Mouse (Mus musculus) frontal cortex, postnatal 25 days (tissue): ENCODE data around the gene Kcnh2.

Experiments used
- DNase-seq, 2 experiments: peaks; one replicate each; pipeline ENCODE4 v3.0.0; 2022; ENCODE audit warnings: low spot score in 2 of 2

Kcnh2 gene

DNA sequence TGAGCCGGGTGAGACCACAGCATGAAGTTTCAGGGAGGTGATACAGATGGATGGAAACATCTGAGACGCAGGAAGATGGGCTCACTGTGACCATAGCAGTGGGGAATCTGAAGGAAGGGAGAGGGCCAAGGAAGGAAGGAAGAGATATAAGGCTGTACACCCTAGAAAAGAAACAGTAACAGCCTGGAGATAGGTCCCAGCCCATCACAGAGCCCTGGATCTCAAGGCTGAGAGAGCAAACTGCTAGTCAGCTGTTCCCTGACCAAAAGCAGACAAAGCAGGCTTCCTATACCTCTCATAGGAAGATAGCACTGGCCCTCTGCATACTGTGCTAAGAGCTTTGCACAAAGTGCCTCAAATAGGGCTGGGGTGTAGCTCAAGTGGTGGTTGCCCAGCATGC lies 27.3 kb upstream of the Kcnh2 start:
- no peak for DNase-seq

DNA sequence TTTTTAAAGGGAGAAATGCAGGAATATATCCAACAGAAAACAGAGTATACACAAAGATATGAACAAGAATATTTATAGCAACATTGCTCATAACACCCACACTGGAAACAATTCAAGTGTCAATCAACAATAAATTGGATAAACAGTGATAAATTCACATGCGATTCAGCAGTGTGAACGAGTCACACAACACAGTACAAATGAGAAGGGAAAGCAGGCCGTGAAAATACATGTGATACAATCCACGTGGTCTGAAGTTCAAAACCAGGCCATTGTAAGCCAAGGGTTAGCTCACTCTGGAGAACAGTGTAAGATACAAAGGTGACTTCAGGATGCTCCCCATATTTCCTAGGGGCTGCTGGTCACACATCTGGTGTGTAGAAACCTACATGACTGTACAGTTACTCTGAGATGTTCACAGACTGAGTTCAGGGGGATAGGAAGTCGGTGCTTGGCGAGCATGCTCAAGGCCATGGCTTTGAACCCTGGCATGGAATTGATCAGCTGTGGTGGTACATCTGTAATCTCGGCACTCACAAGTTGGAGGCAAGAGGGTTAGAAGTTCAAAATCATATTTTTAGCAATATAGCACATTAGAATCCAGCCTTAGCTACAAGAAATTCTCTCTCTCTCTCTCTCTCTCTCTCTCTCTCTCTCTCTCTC lies 23.4 kb upstream of the Kcnh2 start:
- DNase-seq = no peak

DNA sequence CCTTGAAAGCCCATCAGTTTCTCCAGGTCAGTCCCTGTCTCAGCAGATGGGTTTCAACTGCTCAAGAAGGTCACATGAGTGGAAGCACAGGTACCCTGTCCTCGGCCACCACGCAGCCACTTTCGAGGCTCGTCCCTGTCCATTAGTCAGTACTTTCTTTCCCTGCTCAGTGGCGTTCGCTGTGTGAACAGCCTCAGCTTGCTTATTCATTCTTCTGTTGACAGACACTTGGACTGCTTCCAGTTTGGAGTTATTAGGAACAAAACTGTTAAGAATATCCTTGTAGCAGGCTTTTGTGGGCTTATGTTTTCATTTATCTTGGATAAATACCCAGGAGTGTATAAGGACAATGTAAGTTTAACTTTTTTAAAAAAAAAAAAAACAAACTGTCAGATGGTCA lies 22.8 kb upstream of the Kcnh2 start:
- DNase-seq = no peak

DNA sequence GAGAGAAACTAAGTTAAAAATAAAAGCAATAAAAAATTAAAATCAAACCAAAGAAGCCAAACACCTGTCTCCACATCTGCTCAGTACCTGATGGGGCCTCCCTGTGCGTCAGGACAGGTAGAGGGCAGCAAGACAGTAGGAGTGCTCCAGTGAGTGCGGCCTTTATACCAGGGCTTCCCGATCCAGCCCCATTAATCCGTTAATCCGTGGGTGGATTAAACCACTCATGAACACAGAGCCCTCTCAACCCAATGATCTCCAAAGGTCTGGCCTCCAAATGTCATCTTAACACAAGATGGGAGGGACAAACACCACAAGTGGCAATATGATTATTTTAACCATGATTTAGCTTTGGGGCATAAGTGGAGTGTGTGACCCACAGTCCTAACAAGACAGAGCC lies 22.4 kb upstream of the Kcnh2 start:
- no peak for DNase-seq

DNA sequence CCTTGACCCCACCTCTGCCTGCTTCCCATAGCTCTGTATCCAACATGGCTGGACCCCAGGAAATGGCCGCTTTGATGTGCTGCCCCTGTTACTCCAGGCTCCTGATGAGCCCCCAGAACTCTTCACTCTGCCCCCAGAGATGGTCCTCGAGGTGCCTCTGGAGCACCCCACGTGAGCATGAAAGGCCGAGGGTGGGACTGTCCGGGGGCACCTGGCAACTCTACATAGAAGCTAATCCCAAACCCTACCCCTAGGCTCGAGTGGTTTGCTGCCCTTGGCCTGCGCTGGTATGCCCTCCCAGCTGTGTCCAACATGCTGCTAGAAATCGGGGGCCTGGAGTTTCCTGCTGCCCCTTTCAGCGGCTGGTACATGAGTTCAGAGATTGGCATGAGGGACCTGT lies 18.4 kb upstream of the Kcnh2 start:
- no peak for DNase-seq

DNA sequence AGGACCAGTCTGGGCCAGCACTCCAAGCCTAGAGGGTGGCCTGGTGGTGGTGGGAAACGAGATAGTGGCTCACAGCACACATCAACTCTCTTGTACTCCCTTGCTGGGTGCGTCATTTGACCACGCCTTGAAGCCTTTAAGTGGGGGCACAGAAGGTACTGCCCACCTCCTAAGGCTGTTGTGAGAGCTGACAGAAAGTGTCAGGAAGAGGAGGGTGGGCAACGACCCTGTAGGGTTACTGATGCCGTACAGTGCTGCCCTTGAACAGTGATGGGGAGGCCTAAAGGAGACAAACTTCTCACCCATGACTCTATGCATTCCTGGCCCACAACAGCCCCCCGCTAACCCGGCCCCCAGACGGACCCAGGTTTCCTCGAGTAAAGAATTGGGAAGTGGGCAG lies 15.0 kb upstream of the Kcnh2 start:
- DNase-seq = no peak

DNA sequence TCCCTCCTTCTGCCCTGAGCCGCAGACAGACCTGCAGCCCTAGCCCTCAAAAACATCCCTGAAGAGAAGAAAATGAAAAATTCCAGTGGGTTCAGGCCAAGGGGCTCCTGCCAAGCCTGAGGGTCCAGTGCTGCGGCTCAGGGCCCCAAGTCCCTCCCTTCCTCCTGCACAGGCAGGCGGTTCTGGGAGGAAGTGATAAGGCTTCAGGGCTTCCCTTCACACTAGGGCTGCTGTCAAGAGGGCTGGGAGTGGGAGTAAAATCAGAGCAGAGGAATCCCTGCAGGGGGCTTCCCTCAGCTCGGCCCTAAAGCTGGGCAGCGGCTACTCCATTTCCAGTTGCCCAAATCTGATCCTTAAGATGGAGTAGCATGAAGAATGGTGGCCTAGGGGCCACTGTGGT lies 14.1 kb upstream of the Kcnh2 start:
- no peak for DNase-seq

DNA sequence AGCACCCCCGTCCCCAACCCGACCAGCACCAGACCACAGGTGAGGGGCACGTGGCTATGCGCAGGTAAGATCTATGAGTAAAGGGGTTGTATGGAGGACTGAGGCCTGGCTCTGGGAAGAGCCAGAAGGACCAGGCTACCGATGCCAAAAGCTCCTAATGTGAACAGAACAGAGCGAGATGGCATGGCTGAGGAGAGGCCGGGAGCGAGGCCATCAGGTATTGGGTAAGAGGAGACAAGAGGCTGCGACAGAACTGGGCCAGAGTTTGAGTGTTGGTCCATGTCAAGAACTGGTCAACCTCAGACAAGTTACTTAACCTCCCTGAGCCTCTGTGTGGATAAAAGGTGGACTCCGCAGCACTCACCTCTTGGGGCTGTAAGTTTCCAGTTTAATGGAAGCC lies 13.6 kb upstream of the Kcnh2 start:
- DNase-seq = no peak

DNA sequence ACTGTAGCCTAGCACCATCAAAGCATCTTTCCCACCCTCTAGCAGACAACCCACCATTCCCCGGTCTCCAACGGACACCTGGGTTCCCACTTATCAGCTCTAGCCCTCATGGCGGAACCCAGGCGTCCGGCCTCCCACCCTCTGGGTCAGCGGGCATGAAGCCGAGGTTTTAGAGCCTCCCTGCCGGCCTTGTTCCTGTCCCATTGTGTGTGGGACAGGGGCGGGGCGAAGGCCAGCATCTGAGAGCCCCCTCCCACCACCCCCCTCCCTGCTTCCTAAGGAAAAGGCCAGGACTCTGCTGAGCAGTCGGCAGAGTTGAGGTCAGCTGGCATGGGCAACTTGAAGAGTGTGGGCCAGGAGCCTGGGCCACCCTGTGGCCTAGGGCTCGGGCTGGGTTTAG lies 13.1 kb upstream of the Kcnh2 start, which contains the start of gene Nos3:
Gene Nos3 (plus strand): TSS at position 303 of the 400 bp plus-strand sequence.
- no peak for DNase-seq

DNA sequence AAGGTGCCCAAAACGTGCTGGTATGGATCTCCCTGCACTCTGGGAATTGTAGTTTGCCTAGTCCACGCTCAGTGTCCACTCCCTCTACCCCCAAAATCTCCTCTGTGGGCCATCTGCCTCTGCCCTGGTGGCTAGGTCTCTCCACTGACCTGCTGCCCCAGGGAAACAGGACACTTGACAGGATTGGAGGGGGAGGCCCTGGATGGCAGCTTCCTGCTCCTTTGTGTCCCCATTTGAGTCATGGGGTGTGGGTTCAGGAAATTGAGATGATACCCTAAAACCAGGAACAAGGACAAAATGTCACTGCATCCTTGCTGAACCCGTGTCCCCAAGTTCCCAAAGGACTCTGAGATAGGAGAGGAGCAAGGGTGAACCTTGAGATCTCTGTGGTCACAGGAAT lies 12.7 kb upstream of the Kcnh2 start:
- DNase-seq = no peak

DNA sequence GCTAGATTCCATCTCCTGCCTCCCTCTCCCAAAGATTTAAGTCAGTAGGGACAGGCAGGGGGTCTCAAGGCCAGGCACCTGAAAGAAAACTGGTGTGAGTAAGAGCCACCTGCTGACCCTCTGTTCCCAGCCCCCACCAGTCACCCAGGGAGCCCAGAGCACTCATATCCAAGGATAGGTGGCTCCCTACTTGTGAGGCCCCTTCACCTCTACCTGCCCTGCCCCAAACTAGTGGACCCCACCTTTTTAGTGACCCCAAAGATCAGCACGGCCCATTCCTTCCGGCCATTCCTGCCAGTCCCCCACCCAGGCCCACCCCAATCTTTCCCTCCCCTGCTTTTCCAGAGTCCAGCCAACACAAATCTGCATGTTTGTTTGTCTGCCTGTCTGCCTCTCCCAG lies 12.1 kb upstream of the Kcnh2 start:
- no peak for DNase-seq

DNA sequence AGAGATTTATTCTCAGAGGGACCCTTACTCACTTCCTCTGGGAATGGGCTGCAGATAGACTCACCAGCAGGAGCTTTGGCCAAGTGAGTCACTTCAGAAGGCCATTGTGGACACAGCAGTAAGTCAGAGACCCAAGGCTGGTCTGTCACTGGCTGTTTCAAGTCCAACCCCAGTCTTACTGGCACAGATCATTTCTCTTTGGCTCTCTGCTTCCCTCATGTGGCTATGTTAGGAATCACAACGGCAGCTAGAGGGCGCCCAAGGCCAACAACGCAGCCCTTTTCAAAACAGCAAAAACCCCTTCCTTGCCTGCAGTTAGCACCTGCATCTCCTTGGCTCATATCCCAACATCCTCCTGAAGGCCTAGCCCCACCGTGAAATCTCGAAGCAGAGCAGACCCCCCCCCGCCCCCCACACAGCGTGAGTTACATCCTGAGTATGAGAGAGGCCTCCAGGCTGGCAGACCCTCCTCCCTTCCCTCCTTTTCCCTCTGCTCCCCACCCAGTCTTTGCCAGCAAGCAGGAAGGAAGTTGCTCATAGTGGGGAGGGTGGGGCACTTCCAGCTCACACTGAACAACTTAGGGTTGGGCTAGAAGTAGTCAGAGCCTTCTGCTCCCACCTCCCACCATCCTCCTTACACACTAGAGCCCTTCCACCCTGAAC lies 9.5 kb upstream of the Kcnh2 start:
- DNase-seq = peak; percentile 72 to 82

DNA sequence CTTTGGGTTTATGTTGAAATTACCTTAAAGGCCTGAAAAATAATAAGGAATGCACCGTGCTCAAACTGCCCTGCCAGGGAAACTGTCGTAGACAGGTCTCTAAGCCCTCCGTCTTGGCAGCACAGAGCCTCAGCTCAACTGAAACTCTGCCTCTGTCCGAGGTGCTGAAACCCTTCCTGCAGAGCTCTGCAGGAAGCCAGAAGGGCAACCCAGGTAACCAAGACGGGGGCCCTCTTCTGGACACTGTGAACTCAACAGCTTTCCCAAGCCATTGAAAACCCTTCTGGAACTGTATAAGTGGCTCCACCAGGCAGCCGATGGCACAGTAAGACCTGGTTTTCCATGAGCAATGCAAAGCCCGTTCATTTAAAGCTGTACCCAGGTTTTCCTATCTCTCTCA lies 6.1 kb upstream of the Kcnh2 start:
- no peak for DNase-seq

DNA sequence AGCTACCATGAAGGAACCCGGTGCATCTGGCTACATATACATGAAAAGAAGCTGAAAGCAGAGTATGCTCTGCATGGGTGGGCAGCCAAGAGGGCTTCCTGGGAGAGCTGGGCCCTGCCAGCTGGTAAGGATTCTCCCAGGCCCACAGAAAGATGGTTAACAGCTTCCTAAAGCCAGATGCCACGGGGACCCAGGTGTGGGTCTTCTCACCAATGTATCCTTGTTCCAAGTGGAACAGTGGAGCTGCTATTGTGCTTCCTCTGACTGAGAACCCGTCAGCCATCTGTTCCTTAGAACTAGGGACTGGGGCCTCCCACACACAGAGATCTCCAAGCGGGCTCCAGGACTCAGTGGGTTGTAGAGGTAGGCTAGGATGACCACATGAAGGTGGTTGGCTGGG lies 5.4 kb upstream of the Kcnh2 start:
- no peak for DNase-seq

DNA sequence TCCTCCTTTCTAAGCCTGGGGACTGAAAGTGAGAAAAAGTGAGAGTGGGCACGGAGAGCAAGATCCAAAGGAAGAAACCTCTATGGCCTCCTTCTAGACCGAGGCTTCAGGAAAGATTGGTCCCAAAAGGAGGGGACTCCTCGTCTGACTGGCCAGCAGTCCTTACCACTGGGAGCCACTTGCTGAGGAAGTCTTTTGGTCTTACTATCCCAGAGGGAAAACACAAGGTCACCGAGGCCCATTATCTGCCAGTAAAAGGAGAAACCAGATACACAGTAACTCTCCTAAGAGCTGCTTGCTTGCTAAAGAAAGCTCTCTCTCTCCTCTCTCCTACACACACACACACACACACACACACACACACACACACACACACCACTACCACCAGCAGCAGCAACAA lies 1.9 kb upstream of the Kcnh2 start:
- no peak for DNase-seq

DNA sequence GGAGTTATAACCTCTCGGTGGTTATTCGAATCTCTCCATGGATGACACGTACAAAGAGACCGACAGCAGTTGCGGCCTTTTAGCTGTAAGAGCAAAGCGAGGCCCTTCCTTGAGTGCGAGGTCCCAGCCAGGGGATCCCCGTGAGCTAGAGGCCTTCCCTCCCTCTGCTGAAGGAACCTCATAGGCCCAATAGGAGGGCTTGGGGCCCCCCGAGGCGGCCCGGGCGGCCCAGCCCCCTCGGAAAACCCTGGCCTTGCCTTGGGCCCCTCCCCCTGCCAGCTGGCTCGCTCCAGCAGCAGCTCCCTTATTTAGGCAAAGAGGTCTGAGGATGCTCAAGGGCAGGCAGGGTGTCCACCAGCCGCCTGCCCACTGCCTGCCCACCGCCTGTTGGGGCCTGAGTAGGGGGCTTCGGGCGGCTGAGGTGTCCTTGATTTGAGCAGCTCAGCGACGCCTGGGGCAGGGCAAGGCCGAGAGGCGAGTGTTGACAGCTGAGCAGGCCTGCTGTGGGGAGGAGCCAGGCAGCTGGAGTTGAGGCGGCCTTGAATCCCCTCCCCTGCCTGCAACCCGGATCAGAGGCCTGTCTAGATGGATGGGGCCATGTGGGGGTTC lies 951 bp upstream of the Kcnh2 start:
- DNase-seq = no peak

DNA sequence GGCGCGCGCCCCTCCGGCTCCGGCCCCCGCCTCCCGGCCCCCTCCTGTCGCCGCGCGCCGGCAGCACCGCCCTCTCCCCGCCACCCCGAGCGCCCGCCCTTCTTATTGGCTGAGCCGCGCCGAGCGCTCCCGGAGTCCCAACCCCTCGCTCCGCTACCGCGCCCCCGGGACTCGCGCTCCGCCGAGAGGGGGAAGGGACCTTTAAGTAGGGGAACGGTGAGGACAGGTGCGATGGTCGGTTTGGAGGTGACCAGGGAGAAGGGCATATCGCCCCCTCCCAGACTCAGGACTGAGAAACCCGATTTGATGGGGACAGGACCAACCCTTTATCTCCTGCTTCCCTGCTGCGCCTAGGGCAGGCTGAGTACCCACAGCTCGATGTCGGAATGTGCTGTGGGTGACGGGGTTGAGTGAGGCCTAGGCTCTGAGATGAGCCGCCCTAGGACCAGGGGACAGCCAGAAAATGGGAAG lies 332 bp upstream of the Kcnh2 start:
- peak; percentile 57 to 75 for DNase-seq

DNA sequence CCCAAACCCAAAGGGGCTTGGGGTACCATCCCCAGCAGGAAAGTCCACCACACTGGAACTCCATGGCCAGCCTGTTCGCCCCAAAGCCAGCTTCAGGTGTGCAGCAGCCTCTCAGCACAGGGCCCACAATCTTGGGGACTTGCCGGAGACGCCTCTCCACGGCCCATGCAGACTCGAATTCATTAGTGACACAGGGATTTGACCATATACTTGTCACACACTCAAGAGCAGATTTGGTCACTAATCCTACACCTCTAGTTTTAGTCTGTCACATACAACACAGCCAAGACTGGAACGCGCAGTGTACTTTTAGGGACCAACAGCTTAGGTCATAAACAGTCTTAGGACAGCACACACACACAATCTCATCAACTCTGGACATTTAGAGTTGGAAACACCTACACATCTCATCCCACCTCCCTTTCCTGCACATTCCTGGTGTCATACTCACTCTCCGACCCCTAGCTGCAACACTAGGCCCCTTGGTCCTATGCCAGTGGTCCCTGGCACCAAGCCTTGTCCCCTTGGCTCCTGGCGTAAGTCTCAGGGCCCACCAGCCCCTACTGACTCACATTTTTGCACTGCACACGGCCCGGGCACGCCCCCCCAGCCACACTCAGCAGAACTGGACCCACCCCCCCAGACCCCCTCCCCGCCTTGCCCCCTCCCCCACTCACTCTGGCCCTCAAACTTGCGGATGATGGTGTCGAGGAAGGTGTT lies 713 bp downstream of the Kcnh2 start:
- DNase-seq = no peak

DNA sequence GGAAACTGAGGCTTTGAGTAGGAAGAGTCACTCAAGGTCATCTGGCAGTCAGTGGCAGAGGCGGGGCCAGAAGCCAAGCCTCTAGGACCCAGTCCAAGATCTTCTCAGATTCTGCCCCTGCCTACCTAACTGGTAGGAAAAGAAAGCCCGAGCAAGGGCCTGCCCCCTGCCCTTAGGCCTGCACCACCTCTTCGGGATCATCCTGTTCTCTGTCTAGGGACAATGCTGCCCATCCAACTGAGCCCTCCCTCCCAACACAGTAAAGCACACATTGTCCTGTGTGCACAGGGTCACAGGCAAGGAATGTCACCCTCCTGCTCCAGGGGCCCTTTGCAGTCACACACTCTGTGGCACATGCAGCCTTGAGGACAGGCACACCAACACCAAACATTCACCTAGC lies 1.3 kb downstream of the Kcnh2 start:
- no peak for DNase-seq

DNA sequence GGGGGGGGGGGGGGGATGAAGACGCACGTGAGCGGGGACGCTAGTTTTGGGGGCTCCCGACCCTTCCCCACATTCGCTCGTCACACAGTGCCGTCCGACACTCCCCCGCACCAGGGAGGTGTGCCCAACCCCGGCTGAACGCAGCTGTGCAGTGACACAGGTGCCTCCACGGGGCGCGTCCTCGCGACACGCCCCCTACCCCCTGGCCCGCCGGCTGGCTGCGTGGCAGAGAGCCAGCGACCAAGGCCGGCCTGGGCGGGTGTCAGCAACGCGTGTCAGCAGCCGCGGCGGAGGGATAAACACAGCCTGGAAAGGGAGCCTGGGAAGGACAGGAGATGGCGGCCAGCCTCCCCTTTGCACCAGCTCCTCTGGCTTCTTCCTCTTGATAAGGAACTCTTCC lies 2.9 kb downstream of the Kcnh2 start:
- no peak for DNase-seq

DNA sequence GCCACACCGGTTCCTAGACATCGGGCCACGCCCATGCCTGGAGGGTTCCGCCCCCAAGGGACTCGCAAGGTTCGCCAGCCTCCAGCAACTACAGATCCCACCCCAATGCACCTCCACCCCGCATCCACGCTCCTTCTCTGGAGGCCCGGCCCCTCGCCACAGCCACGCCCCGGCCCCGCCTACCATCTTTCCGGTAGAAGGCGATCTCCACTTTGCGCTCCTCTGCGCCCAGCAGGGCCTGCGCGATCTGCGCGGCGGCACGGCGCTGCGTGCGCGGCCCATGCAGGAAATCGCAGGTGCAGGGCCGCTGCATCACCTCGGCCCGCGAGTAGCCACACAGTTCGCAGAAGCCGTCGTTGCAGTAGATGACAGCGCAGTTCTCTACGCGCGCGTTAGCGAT lies 3.3 kb downstream of the Kcnh2 start:
- peak in 1 of 2 experiments; percentile 38 for DNase-seq

DNA sequence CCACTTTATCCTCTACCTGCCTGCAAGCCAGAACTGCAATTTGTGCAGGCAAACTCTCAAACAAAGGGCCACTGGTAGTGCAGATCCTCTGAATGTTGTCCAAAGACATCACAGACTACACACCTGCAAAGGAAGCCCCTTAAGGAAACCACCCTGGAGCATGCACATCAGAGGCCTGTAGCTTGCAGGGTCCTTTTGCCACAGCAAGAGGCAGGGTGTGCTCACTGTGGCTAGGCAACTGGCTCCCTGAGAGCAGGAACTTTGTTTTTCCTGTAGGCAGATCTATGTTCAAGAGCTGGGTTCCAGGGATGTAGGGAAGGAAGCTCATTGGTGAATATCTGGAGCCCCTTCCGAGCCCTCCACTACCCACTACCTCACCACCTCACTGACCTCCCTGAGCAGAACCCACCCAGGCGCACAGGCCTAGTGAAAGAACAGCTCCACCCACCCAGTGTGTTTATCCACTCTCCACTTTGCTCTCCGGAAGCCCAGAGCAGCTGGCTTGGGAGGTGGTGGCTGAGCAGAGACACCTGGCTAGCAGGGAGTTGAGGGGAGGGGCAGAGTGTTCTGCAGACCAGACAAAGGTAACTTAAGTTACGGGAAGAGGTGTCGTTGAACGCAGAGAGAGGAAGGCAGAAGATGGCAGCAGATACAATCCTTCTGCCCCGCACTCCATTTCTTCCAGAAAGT lies 4.1 kb downstream of the Kcnh2 start:
- no peak for DNase-seq
